Mouse (Mus musculus) c-Kit-negative CD71-positive TER-119-positive erythroid progenitor cells, embryonic 14.5 days (primary cell): ENCODE measurements around the gene Slc22a17.

Source experiments
- DNase-seq: peaks from one replicate; pipeline ENCODE4 v3.0.0-alpha.2; 2013; ENCODE audit warnings: low read depth, low spot score

Slc22a17 gene

DNA sequence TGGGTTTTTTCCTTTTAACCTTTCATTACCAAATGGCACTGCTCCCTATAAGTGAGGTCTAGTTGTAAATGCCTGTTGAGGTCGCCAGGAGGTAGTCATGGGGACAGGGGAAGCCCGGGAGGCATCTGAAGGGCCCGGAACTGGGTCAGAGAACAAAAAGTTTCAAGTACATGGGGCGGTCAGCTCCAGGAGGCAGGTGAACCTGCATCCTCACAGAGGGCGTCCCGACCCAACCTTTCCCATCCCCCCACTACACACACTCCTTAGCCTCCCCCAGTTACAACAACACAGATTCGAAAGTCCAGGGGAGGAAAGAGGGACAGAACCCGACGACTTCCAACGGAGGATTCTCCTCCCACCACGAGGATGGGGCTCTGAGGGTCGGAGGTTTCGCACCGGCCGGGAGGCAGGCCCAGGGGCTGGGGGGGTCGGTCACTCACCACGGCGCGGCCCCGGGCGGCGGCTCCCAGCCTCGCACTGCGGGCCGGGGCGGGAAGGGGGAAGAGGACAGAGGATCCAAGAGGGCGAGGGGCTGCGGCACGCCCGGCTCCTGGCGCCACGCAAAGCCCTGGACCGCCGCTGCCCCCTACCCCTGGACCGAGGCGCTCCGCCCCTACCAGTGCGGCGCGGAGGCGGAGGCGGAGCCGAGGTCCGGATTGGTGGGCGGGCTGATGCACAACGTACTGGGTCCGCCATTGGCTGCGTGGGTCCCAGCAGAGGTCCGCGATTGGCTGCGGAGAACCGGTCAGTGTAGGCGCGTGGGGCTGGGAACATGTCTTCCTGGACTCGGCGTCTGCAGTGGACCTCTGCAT lies 49.2 kb downstream of the Slc22a17 start:
- peak; percentile 72 for DNase-seq

DNA sequence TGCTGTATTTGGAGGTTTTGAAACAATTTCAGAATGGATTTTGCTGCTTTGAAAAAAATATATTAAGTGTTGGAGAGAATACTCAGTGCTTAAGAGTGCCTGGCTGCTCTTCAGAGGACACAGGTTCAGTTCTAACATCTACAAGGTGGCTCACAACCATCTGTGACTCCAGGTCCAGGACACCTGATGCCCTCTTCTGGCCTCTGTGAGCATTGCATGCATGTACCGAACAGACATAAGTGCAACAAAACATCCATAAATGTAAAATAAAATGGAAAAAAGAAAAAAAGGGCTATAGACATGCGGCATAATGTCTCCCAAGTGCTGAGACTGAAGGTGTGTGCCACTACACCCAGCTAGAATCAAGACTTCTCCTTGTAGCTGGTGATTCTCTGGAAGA lies 52.4 kb downstream of the Slc22a17 start:
- DNase-seq, result no peak

DNA sequence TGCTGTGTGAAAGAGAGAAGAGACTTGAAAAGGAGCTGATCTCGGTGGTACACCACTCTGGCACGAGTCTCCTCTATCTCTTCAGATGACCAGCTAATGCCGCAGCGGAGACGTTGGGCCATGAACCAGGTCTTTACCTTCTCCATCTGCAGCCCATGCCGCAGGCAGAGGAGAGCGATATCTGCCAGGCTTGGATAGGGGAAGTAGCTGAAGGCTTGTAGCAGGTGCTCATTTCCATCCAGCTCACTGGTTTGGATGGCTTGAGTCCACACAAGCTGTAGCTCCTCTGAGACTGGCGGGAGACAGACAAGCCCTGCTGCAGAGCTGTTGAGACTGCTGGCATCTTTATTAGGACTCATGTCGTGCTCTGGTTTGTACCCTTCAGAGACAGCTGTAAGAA lies 55.0 kb downstream of the Slc22a17 start:
- DNase-seq, result no peak

DNA sequence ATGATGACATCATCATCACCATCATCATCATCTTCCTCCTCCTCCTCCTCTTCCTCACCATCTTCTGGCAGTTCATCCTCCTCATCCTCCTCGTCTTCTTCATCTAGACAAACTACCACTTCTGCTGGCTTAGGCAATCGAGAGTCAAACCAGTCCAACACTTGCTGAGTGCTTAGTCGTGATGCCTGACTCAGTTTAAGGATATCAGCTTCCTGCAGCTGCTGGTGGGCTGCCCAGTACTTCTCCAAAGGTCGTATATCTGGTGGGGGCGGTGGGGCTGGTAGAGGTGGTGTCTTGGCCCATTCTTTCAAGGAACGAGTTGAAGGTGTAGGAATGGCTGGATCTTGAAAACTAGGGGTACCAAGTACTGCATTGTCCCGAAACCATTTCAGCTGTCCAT lies 56.2 kb downstream of the Slc22a17 start:
- DNase-seq, result no peak
